12 mouse cellular contexts compared by ENCODE assay signal in the genomic region with DNA sequence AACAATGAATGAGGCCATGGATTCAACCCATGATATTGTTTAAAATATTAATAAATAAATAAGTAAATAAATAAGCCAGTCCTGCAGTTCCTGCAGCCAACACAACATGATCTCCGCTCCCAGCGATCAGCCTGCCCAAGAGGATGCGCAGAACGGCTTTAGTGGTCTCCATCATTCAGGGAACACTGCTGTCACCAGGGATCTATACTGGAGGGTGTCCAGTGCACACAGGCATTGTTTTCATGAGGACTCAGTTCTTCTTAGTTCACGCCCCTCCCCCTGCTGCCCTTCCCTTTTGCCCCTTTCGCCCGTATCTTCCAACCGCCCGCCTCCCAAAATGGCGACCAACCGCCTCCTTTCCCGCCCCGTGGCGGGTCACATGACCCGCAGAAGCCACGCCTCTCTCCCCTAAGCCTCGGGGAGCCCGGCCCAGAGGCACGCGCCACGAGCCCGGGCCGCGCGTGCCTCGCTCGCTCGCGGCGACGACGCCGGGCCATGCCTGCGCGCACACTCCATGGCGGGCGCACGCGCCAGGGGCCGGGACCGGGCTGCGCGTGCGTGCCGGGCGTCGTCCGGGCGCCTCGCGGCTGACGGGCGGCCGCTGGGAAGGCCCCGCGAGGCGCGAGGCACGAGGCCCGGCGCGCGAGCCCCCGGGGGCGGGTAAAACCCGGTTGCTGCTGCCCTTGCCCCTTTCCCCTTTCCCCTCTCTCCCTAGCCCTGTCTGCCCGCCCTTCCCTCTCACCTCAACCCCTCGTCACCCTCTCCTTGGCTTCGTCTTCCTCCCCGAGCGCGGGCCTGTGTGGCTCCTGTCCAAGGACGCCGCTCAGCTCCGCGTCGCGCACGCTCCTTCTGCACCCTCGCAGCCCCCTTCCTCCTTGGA. TPM values are rescaled to one million over a fixed set of nuclear protein-coding genes. Genes with fewer than 3 reads are reported as not detected.
DNase-seq lines count a peak whose midpoint lies in the region; ATAC-seq and TF ChIP-seq lines count a peak whose summit lies in the region.
"Had no signal": no experiment of that assay in that cellular context is flagged by ENCODE, and none has a peak within 500 bp of the region (broad histone marks: within the 10 kb centered on the region; RNA-seq: fewer than 3 reads in every experiment).

A gene (plus strand): TSS at position 596 of the 880 bp plus-strand sequence.

- H3K9me3 ChIP-seq in intestine, embryonic 14.5 days (ENCODE audit: control insufficient read depth, low read length), result peaks cover 14% of the 10 kb centered on the region
- H3K9me3 ChIP-seq in intestine, postnatal 0 days (ENCODE audit: control insufficient read depth), result no peaks in the 10 kb centered on the region
- H3K9me3 ChIP-seq in embryonic facial prominence, embryonic 11.5 days (replicated peaks; ENCODE audit: control insufficient read depth, low read length), result 0 out of 2 replicates have a peak, but pooled peaks cover 3% of the 10 kb centered on the region
- H3K9me3 ChIP-seq in hindbrain, embryonic 14.5 days (ENCODE audit: control insufficient read depth, low read length), result no peaks in the 10 kb centered on the region
- H3K9me3 ChIP-seq in neural tube, embryonic 12.5 days, result peaks cover 14% of the 10 kb centered on the region; the same call in 1 of the 2 replicates

- H3K4me2 ChIP-seq in intestine, embryonic 14.5 days (ENCODE audit: low read length), result peak within 1 kb of the TSS; percentile 17; the same call in 1 of the 2 replicates
- no peak within 1 kb of the TSS; the same call in 1 of the 2 replicates for H3K4me2 ChIP-seq in intestine, postnatal 0 days (replicated peaks; ENCODE audit: low read depth)
- H3K4me2 ChIP-seq in embryonic facial prominence, embryonic 11.5 days (ENCODE audit: low read depth, low read length), result peak within 1 kb of the TSS; percentile 13; the same call in 1 of the 2 replicates
- peak within 1 kb of the TSS; percentile 36 for H3K4me2 ChIP-seq in hindbrain, embryonic 14.5 days (replicated peaks)
- peak within 1 kb of the TSS; percentile 37; the same call in 1 of the 2 replicates for H3K4me2 ChIP-seq in neural tube, embryonic 12.5 days (replicated peaks)

- peak within 1 kb of the TSS; percentile 7; the same call in 1 of the 2 replicates for H3K4me3 ChIP-seq in intestine, embryonic 14.5 days (ENCODE audit: low read depth, low read length)
- no peak within 1 kb of the TSS for H3K4me3 ChIP-seq in intestine, postnatal 0 days (ENCODE audit: low read depth, low read length)
- no peak within 1 kb of the TSS for H3K4me3 ChIP-seq in embryonic facial prominence, embryonic 11.5 days (ENCODE audit: low read depth, low read length)
- H3K4me3 ChIP-seq in hindbrain, embryonic 14.5 days (replicated peaks; ENCODE audit: low read length), result peak within 1 kb of the TSS; percentile 18
- H3K4me3 ChIP-seq in neural tube, embryonic 12.5 days, result no peak within 1 kb of the TSS

- no peak for DNase-seq in intestine, embryonic 14.5 days (ENCODE audit: low spot score)
- peak; percentile 5 for DNase-seq in embryonic facial prominence, embryonic 11.5 days (ENCODE audit: low spot score)
- DNase-seq in hindbrain, embryonic 14.5 days (ENCODE audit: low spot score), result no peak
- DNase-seq in urinary bladder, adult 18-20 months (ENCODE audit: low spot score in 2 of 2), result no peak
- no peak for DNase-seq in spleen, postnatal 36 days (ENCODE audit: low spot score in 2 of 2)
- DNase-seq in gastrocnemius, postnatal 36 days, result no peak
- DNase-seq: cerebellum, adult 18-20 months; heart, postnatal 4 days had no signal

- intact Hi-C loops in gastrocnemius, postnatal 36 days (cut with DNase I), result loop anchor here (2.0 kb wide), 1 partner anchor 91 kb away; no protein-coding TSS in a partner anchor

- no peaks in the 10 kb centered on the region for H3K36me3 ChIP-seq in intestine, embryonic 14.5 days (ENCODE audit: control insufficient read depth, insufficient read depth, low read length)
- H3K36me3 ChIP-seq in intestine, postnatal 0 days (ENCODE audit: control insufficient read depth, insufficient read depth), result no peaks in the 10 kb centered on the region
- H3K36me3 ChIP-seq in embryonic facial prominence, embryonic 11.5 days (replicated peaks; ENCODE audit: control insufficient read depth, insufficient read depth, low read depth, low read length), result no peaks in the 10 kb centered on the region
- H3K36me3 ChIP-seq in hindbrain, embryonic 14.5 days (replicated peaks; ENCODE audit: control insufficient read depth, insufficient read depth), result no peaks in the 10 kb centered on the region
- no peaks in the 10 kb centered on the region for H3K36me3 ChIP-seq in neural tube, embryonic 12.5 days

- H3K4me1 ChIP-seq in intestine, embryonic 14.5 days (replicated peaks; ENCODE audit: control insufficient read depth, insufficient read depth, low read length), result no peaks in the 10 kb centered on the region
- H3K4me1 ChIP-seq in intestine, postnatal 0 days (replicated peaks; ENCODE audit: control insufficient read depth, insufficient read depth, low read length), result no peaks in the 10 kb centered on the region
- H3K4me1 ChIP-seq in embryonic facial prominence, embryonic 11.5 days (ENCODE audit: control insufficient read depth, insufficient read depth, low read length), result no peaks in the 10 kb centered on the region
- H3K4me1 ChIP-seq in hindbrain, embryonic 14.5 days (replicated peaks; ENCODE audit: control insufficient read depth, insufficient read depth, low read length), result no peaks in the 10 kb centered on the region
- no peaks in the 10 kb centered on the region for H3K4me1 ChIP-seq in neural tube, embryonic 12.5 days

- H3K27ac ChIP-seq in intestine, embryonic 14.5 days (ENCODE audit: low read depth), result no peak within 1 kb of the TSS
- no peak within 1 kb of the TSS for H3K27ac ChIP-seq in intestine, postnatal 0 days (ENCODE audit: low read depth, low read length)
- H3K27ac ChIP-seq in embryonic facial prominence, embryonic 11.5 days (replicated peaks; ENCODE audit: low read depth, low read length), result no peak within 1 kb of the TSS
- H3K27ac ChIP-seq in hindbrain, embryonic 14.5 days, result no peak within 1 kb of the TSS
- no peak within 1 kb of the TSS for H3K27ac ChIP-seq in neural tube, embryonic 12.5 days

- no peak for ATAC-seq in intestine, embryonic 14.5 days (replicated peaks; ENCODE audit: low FRiP score, low TSS enrichment, low read depth)
- no peak for ATAC-seq in intestine, postnatal 0 days
- no peak for ATAC-seq in embryonic facial prominence, embryonic 11.5 days (replicated peaks; ENCODE audit: insufficient number of reproducible peaks, low FRiP score, low TSS enrichment, low read depth)
- ATAC-seq in hindbrain, embryonic 14.5 days (ENCODE audit: low FRiP score), result no peak
- no peak for ATAC-seq in neural tube, embryonic 12.5 days (ENCODE audit: low FRiP score, low read depth)

- no peak within 1 kb of the TSS for H3K9ac ChIP-seq in intestine, embryonic 14.5 days (ENCODE audit: low read length)
- no peak within 1 kb of the TSS for H3K9ac ChIP-seq in intestine, postnatal 0 days (ENCODE audit: low read depth, low read length)
- no peak within 1 kb of the TSS for H3K9ac ChIP-seq in embryonic facial prominence, embryonic 11.5 days (replicated peaks; ENCODE audit: low read length)
- no peak within 1 kb of the TSS for H3K9ac ChIP-seq in hindbrain, embryonic 14.5 days
- no peak within 1 kb of the TSS for H3K9ac ChIP-seq in neural tube, embryonic 12.5 days

- 43% methylated on average over 66 of the region's 80 CpGs for WGBS in intestine, embryonic 14.5 days
- WGBS in intestine, postnatal 0 days, result 54% methylated on average over 55 of the region's 80 CpGs
- 52% methylated on average over 52 of the region's 80 CpGs for WGBS in embryonic facial prominence, embryonic 11.5 days
- 49% methylated on average over 61 of the region's 80 CpGs for WGBS in hindbrain, embryonic 14.5 days
- WGBS in neural tube, embryonic 12.5 days, result 42% methylated on average over 80 of the region's 80 CpGs

- TF ChIP-seq CTCF in intestine, postnatal 0 days (IDR thresholded peaks at IDR 0.05; ENCODE audit: low read depth), result no peak

- peaks cover 27% of the 10 kb centered on the region for H3K27me3 ChIP-seq in intestine, embryonic 14.5 days (replicated peaks; ENCODE audit: control insufficient read depth, insufficient read depth, low read length)
- H3K27me3 ChIP-seq in intestine, postnatal 0 days (replicated peaks; ENCODE audit: control insufficient read depth, insufficient read depth, low read length), result peaks cover 13% of the 10 kb centered on the region; the same call in 1 of the 2 replicates
- peaks cover 9% of the 10 kb centered on the region; the same call in 1 of the 2 replicates for H3K27me3 ChIP-seq in embryonic facial prominence, embryonic 11.5 days (ENCODE audit: control insufficient read depth, insufficient read depth, low read length)
- H3K27me3 ChIP-seq in hindbrain, embryonic 14.5 days (ENCODE audit: control insufficient read depth, insufficient read depth, low read length), result peaks cover 16% of the 10 kb centered on the region
- H3K27me3 ChIP-seq in neural tube, embryonic 12.5 days (replicated peaks), result peaks cover 20% of the 10 kb centered on the region

RNA-seq across cellular contexts. Expression of the gene that starts here (rescaled TPM):
- polyA plus RNA-seq in intestine, embryonic 14.5 days (2014; fragmentation: Nextera tagmentation; extraction: Ambion mirVana), result 0.04 TPM in 2 replicates
- 0.14 TPM in 1 of 2 replicates, not detected in the other for polyA plus RNA-seq in intestine, postnatal 0 days (2015; fragmentation: Nextera tagmentation; extraction: Ambion mirVana)
- polyA plus RNA-seq in embryonic facial prominence, embryonic 11.5 days (2014; fragmentation: Nextera tagmentation; extraction: Ambion mirVana), result not detected in 2 replicates
- polyA plus RNA-seq in hindbrain, embryonic 14.5 days (2014; fragmentation: Nextera tagmentation; extraction: Ambion mirVana), result 0.16 TPM in 2 replicates
- polyA plus RNA-seq in neural tube, embryonic 12.5 days (2016; fragmentation: Nextera tagmentation; extraction: Ambion mirVana), result 0.05 TPM in 1 of 2 replicates, not detected in the other
- not detected for total RNA-seq in gastrocnemius, postnatal 36 days (2021)
- total RNA-seq: heart, postnatal 4 days; liver, adult 2 months; MEL had no signal

Comparison
In these comparisons a context has a peak if more than half of its experiments do, and no peak if none do; other contexts are left out.
1. H3K4me3 ChIP-seq: peak in intestine, embryonic 14.5 days (single experiment) and hindbrain, embryonic 14.5 days (single experiment); none in intestine, postnatal 0 days (single experiment), embryonic facial prominence, embryonic 11.5 days (single experiment) and neural tube, embryonic 12.5 days (single experiment).
2. Peak in DNase-seq and H3K4me2 ChIP-seq in embryonic facial prominence, embryonic 11.5 days; RNA of the gene not detected or under 1 TPM.